Mouse (Mus musculus) midbrain, embryonic 16.5 days (tissue): ENCODE measurements at regions not wholly inside any gene's neighbourhood (a gene's known extent, or its start where the extent isn't known, plus 50 kb on each side); places are given as distances from the start of the nearest gene placed in this dataset.

Source experiments
- ATAC-seq: fragments of 200-750 bp; cut with Nextera tagmentation; 2 replicates; pipeline ENCODE4 v1.8.0; 2017; ENCODE audit warnings: moderate TSS enrichment
- H3K27ac ChIP-seq: fragments of 300-500 bp; sonication (generic); 2 replicates; pipeline ENCODE4 v1.5.1; 2014; ENCODE audit warnings: mild to moderate bottlenecking, low read length, mixed read lengths
- H3K27me3 ChIP-seq: fragments of 300-500 bp; sonication (generic); 2 replicates; pipeline ENCODE4 v1.6.1; 2014; ENCODE audit warnings: low read depth, low read length, mixed read lengths; ENCODE audit not compliant: control insufficient read depth, insufficient read depth
- H3K36me3 ChIP-seq: fragments of 300-500 bp; sonication (generic); 2 replicates; pipeline ENCODE4 v1.6.1; 2014; ENCODE audit warnings: mild to moderate bottlenecking, low read length, moderate library complexity, mixed read lengths; ENCODE audit not compliant: control insufficient read depth, insufficient read depth
- H3K4me1 ChIP-seq: fragments of 300-500 bp; sonication (generic); 2 replicates; pipeline ENCODE4 v1.6.1; 2014; ENCODE audit warnings: mild to moderate bottlenecking, low read length, mixed read lengths; ENCODE audit not compliant: control insufficient read depth, insufficient read depth
- H3K4me2 ChIP-seq: fragments of 300-500 bp; sonication (generic); 2 replicates; pipeline ENCODE4 v1.6.1; 2014; ENCODE audit warnings: mild to moderate bottlenecking, low read length, mixed read lengths
- H3K4me3 ChIP-seq: fragments of 300-500 bp; sonication (generic); 2 replicates; pipeline ENCODE4 v1.5.1; 2014; ENCODE audit warnings: low read depth, mild to moderate bottlenecking, low read length, moderate library complexity, mixed read lengths
- H3K9ac ChIP-seq: fragments of 300-500 bp; sonication (generic); 2 replicates; pipeline ENCODE4 v1.6.1; 2014; ENCODE audit warnings: low read depth, low read length, mixed read lengths
- H3K9me3 ChIP-seq: fragments of 300-500 bp; sonication (generic); replicated peaks from 2 replicates; pipeline ENCODE4 v1.6.1; 2014; ENCODE audit warnings: mild to moderate bottlenecking, low read length, mixed read lengths; ENCODE audit not compliant: control insufficient read depth, poor library complexity, severe bottlenecking
- WGBS: fragments of 180-500 bp; shearing (Covaris S2); extraction: QIAGEN DNeasy Blood & Tissue Kit; methylation state at CpG from one replicate; pipeline ENCODE4 v1.1.7; 2014; 5-methylcytosine and 5-hydroxymethylcytosine counted together

DNA sequence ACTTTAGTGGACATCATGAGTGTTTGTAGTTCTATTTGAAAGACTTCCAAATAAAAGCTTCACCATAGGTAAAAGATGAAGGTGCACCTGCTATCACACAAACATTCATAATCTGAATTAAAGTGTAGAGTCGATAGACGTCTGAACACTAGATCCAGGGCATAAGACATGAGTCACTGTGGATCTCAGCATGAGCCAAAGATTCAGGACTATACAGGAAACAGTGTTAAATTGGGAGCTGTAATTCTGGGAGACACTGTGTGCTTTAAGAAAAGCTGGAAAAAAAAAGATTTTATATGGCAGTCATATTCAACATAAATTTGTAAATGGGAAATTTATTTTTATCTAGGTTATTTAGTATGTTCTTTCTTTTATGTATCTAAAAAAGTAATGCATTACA lies 160.5 kb downstream of the Pdha2 start:
- H3K9ac ChIP-seq, result no peak overlapping the region
- no peak overlapping the region for H3K4me3 ChIP-seq
- H3K4me2 ChIP-seq, result no peak overlapping the region
- no peaks in the 10 kb centered on the region for H3K9me3 ChIP-seq
- no peak overlapping the region for H3K27ac ChIP-seq
- no peaks in the 10 kb centered on the region for H3K27me3 ChIP-seq
- no peak for ATAC-seq
- no peaks in the 10 kb centered on the region for H3K4me1 ChIP-seq
- no peaks in the 10 kb centered on the region for H3K36me3 ChIP-seq
- WGBS, result 79% methylated on average over 2 of the region's 2 CpGs

DNA sequence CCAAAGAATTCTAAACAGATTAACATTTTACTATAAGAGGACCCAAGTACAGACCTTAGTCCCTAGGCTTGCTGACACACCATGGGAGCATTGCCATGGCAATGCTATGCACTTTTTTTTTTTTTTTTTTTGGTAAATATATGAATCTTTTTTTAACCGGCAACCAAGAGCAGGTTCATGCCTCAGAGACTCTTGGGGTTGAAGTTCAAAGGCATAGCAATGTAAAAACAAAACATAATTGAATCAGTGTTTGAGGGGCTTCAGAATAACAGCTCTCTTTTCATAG lies 197.9 kb downstream of the Pdha2 start:
- Histone ChIP-seq H3K4me3 (no peak overlapping the region), H3K4me1 (no peaks in the 10 kb centered on the region), H3K9me3 (no peaks in the 10 kb centered on the region), H3K36me3 (no peaks in the 10 kb centered on the region), H3K9ac (no peak overlapping the region), H3K27ac (no peak overlapping the region), H3K27me3 (no peaks in the 10 kb centered on the region), H3K4me2 (no peak overlapping the region)
- WGBS, result 52% methylated on average over 1 of the region's 1 CpGs
- ATAC-seq, result no peak

DNA sequence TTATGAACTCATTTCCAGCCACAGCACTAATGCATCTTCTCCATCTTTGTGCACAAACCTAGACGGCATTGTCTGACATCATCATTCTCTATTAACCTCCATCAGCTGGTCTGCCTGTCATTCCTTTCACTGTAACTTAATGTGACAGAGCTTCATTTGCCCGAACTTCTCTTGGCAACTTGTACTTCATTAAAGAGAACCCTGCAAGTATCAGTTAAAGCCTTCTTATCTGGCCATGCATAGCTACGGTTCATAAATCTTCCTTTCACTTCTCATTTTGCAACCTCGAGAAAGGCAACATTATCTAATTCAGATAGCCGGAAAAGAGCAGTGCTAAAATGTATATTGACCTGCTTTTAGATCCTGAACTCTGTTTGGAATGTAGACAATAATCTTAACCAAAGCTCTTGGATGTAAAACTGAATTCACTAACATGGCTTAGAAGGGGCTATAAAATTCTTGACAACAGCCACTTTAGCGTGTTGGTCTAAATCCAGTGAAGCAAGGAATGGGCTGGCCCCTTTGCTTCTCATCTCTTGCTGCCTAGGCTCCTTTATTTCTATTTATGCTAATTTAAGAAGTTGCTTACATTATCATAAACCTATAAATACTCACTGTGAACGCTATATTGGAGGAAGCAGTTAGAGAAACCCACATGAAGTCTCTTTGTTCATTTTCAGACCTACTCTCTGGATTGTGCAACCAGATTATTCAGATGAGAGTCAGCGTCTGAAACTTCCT lies 198.5 kb downstream of the Pdha2 start:
- Histone ChIP-seq H3K27me3 (no peaks in the 10 kb centered on the region), H3K4me2 (no peak overlapping the region), H3K36me3 (no peaks in the 10 kb centered on the region), H3K4me1 (no peaks in the 10 kb centered on the region), H3K4me3 (no peak overlapping the region), H3K9ac (no peak overlapping the region), H3K27ac (no peak overlapping the region), H3K9me3 (no peaks in the 10 kb centered on the region)
- 50% methylated on average over 8 of the region's 8 CpGs for WGBS
- ATAC-seq, result no peak

DNA sequence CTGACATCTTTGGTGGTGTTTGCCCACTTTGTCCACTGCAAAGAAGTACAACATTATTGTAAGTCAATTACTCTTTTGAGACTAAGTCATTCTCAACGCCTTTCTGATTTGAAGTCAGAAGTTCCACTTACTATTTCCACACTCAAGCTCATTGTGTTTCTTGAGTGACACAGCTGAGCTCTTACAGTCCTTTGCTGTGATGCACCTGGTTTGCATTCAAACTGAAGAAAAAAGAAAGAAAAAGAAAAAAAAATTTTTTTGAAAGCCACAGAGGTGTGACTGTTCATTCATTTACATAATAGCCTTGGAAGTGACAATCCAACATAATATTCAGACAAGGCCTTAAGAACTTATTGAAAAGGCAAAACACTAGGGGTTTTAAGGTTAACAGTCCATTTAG lies 199.2 kb downstream of the Pdha2 start:
- 65% methylated on average over 1 of the region's 1 CpGs for WGBS
- no peak for ATAC-seq

DNA sequence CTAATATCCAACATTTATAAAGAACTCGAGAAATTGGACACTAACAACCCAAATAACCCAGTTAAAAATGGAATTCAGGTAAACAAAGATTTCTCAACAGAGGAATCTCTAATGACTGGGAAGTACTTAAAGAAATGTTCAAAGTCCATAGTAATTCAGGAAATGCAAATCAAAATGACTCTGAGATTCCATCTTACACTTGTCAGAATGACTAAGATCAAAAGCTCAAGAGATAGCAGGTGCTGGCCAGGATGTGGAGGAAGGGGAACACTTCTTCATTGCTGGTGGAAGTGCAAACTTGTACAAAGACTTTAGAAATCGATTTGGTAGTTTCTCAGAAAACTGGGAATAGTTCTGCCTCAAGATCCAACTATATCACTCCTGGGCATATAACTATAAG lies 203.4 kb downstream of the Pdha2 start:
- WGBS, result 88% methylated on average over 2 of the region's 2 CpGs
- no peak overlapping the region for H3K4me3 ChIP-seq
- no peaks in the 10 kb centered on the region for H3K9me3 ChIP-seq
- ATAC-seq, result no peak
- no peaks in the 10 kb centered on the region for H3K27me3 ChIP-seq
- no peaks in the 10 kb centered on the region for H3K4me1 ChIP-seq
- H3K27ac ChIP-seq, result no peak overlapping the region
- H3K4me2 ChIP-seq, result no peak overlapping the region
- H3K36me3 ChIP-seq, result no peaks in the 10 kb centered on the region
- H3K9ac ChIP-seq, result no peak overlapping the region

More for the DNA sequence above, 199.2 kb downstream of the Pdha2 start:
- Histone ChIP-seq H3K36me3 (no peaks in the 10 kb centered on the region), H3K4me1 (no peaks in the 10 kb centered on the region), H3K27me3 (no peaks in the 10 kb centered on the region), H3K4me2 (no peak overlapping the region), H3K9me3 (no peaks in the 10 kb centered on the region), H3K9ac (no peak overlapping the region), H3K4me3 (no peak overlapping the region), H3K27ac (no peak overlapping the region)

DNA sequence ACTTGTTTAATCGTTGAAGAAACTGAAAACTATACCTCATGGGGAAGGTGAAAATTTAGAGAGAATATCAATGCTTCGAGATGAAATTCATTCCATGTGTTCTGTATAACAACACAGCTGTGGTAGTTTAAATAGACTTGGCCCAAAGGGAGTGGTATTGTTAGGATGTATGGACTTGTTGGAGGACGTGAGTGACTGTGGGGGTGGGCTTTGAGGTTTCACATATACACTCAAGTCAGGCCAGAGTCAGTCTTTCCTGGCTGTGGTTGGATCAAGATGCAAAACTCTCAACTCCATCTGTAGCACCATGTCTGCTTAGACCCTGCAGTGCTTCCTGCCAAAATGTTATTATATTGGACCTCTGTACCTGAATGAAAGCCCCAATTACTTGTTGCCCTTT lies 206.3 kb downstream of the Pdha2 start:
- H3K4me2 ChIP-seq, result no peak overlapping the region
- H3K4me3 ChIP-seq, result no peak overlapping the region
- H3K4me1 ChIP-seq, result no peaks in the 10 kb centered on the region
- 69% methylated on average over 3 of the region's 3 CpGs for WGBS
- no peak overlapping the region for H3K27ac ChIP-seq
- no peak for ATAC-seq
- H3K36me3 ChIP-seq, result no peaks in the 10 kb centered on the region
- no peak overlapping the region for H3K9ac ChIP-seq
- no peaks in the 10 kb centered on the region for H3K27me3 ChIP-seq
- no peaks in the 10 kb centered on the region for H3K9me3 ChIP-seq

DNA sequence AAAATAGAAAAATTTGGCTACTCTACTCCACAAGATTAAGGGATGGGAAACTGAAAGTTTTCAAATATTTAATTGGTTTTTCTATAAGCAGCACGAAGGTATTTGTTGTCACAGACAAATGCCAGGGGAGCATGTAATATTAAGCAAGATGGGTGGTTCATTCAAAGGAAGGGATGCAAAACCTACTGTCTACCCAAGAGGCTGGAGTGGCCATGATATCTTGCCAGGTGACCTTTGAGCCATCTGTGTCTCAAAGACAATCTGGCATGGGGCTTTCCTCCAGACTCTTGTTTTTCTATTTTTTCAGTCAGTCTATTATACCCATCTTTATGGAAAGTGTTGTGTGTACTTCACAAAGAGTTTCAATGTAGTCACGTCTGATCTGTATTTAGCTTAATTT lies 208.6 kb downstream of the Pdha2 start:
- Histone ChIP-seq H3K4me2 (no peak overlapping the region), H3K27me3 (no peaks in the 10 kb centered on the region), H3K9me3 (no peaks in the 10 kb centered on the region), H3K27ac (no peak overlapping the region), H3K9ac (no peak overlapping the region), H3K4me3 (no peak overlapping the region), H3K4me1 (no peaks in the 10 kb centered on the region), H3K36me3 (no peaks in the 10 kb centered on the region)
- WGBS, result 72% methylated on average over 2 of the region's 2 CpGs
- ATAC-seq, result no peak

DNA sequence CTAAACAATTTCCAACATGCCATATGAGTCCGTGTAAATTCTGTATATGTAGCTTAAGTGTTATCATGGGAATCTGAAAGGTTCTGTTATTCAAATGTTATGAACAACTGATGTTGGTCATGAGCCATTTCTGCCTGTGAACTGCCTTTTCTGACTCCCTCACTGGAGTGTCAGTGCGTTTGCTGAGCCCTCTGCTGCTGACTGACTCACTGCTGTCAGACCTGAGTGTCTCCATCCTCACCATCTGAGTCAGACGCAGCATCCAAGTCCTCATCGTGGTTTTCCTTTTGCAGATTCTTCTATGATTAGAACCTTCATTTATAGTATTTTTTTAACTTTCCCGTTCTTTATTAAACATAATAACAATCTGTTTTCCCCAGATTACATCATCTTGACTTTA lies 223.9 kb downstream of the Pdha2 start:
- no peaks in the 10 kb centered on the region for H3K9me3 ChIP-seq
- no peak overlapping the region for H3K4me3 ChIP-seq
- H3K27ac ChIP-seq, result no peak overlapping the region
- 76% methylated on average over 5 of the region's 5 CpGs for WGBS
- no peaks in the 10 kb centered on the region for H3K36me3 ChIP-seq
- H3K4me1 ChIP-seq, result no peaks in the 10 kb centered on the region
- no peak overlapping the region for H3K9ac ChIP-seq
- H3K27me3 ChIP-seq, result no peaks in the 10 kb centered on the region
- H3K4me2 ChIP-seq, result no peak overlapping the region
- no peak for ATAC-seq

DNA sequence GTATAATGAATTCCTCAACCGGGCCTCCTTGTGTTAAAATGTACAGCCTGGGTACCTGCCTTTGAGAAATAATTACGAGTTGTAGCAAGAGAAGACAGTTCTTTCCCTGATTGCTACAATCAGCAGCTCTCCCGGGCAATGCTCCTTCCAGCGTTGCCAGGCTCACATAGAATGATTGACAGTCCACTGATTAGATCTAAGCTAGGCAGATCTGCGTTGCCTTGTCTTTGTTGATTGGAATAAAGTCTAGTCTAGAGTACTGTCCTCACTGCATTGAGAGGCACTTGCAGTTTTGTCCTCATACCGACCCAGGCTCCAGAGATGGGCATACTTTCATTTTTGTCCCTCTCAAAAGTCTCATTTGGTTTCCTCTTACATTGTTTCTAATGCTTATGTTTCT lies 238.6 kb downstream of the Pdha2 start:
- Histone ChIP-seq H3K27ac (no peak overlapping the region), H3K36me3 (no peaks in the 10 kb centered on the region), H3K9ac (no peak overlapping the region), H3K9me3 (no peaks in the 10 kb centered on the region), H3K4me3 (no peak overlapping the region), H3K4me1 (no peaks in the 10 kb centered on the region), H3K4me2 (no peak overlapping the region), H3K27me3 (no peaks in the 10 kb centered on the region)
- 42% methylated on average over 6 of the region's 6 CpGs for WGBS
- no peak for ATAC-seq
